Mouse (Mus musculus) G1E (cell line): ENCODE data around the gene Mrpl52.

Experiments used
- CTCF ChIP-seq: IDR thresholded peaks from 2 replicates; pipeline ENCODE4 v1.5.1; 2012; ENCODE audit warnings: low read depth, low read length, inconsistent platforms, mixed read lengths
- GATA1 ChIP-seq: IDR thresholded peaks from 2 replicates; pipeline ENCODE4 v1.6.1; 2012; ENCODE audit warnings: borderline replicate concordance, low read length, inconsistent platforms, mixed read lengths
- TAL1 ChIP-seq: conservative IDR thresholded peaks from 2 replicates; pipeline ENCODE4 v1.6.1; 2012; ENCODE audit warnings: low read depth, low read length, inconsistent platforms, mixed read lengths

DNA sequence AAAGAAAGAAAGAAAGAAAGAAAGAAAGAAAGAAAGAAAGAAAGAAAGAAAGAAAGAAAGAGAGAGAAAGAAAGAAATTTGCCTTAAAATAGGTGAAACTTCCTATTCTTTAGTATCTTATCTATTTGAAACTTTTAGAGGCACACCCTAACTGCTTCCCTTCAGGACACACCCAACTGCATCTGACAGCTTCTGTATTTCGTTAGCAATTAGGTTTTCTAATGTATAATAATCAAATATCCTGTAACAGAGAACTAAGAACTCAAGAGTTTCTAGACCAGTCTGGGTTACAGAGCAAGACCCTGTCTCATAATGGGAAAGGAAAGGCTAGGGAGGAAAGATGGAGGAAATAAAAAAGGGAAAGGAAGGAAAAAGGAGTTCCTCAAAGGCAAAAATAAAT lies 2.1 kb upstream of the Mrpl52 start:
- TF ChIP-seq CTCF = no peak
- no peak for TF ChIP-seq TAL1
- TF ChIP-seq GATA1 = no peak
